Mouse (Mus musculus) myocyte (in vitro differentiated cells): ENCODE results near the gene Gm49320. TPM values are rescaled to one million over a fixed set of nuclear protein-coding genes. Genes with fewer than 3 reads are reported as not detected.
A peak's percentile ranks its signal among the peaks of the same experiment; 100 is the strongest.

ENCODE experiments used
- H3K27me3 ChIP-seq: one replicate; pipeline ENCODE4 v1.6.1; 2011; ENCODE audit not compliant: control insufficient read depth, insufficient read depth, insufficient read length
- H3K36me3 ChIP-seq: one replicate; pipeline ENCODE4 v1.6.1; 2011; ENCODE audit not compliant: control insufficient read depth, insufficient read depth
- H3K4me2 ChIP-seq: one replicate; pipeline ENCODE4 v1.6.1; 2011; ENCODE audit warnings: low read depth, control low read depth
- H3K4me3 ChIP-seq: one replicate; pipeline ENCODE4 v1.5.1; 2011; ENCODE audit warnings: mild to moderate bottlenecking, control low read depth, moderate library complexity
- H3K79me2 ChIP-seq: one replicate; pipeline ENCODE4 v1.6.1; 2011; ENCODE audit not compliant: control insufficient read depth, insufficient read depth
- H3ac ChIP-seq: one replicate; pipeline ENCODE4 v1.6.1; 2011; ENCODE audit not compliant: control insufficient read depth, insufficient read length
- CEBPB ChIP-seq: IDR thresholded peaks from 2 replicates; pipeline ENCODE4 v1.6.1; 2011; ENCODE audit warnings: mild to moderate bottlenecking, moderate library complexity; ENCODE audit not compliant: poor library complexity, insufficient read depth, severe bottlenecking
- E2F4 ChIP-seq: IDR thresholded peaks from one replicate; pipeline ENCODE4 v1.6.1; 2011; ENCODE audit warnings: mild to moderate bottlenecking, control low read depth, moderate library complexity; ENCODE audit not compliant: insufficient read depth
- MAX ChIP-seq: IDR thresholded peaks from one replicate; pipeline ENCODE4 v1.6.1; 2011; ENCODE audit warnings: low read depth, mild to moderate bottlenecking, control low read depth
- MYOD1 ChIP-seq, 3 experiments: IDR thresholded peaks; one replicate each; pipeline ENCODE4 v1.6.1; 2011; ENCODE audit warnings: control low read depth in 2 of 3, low read depth in 2 of 3, mild to moderate bottlenecking in 2 of 3, moderate library complexity in 1 of 3; ENCODE audit not compliant: insufficient read length in 2 of 3, control insufficient read depth in 1 of 3
- MYOG ChIP-seq, 3 experiments: IDR thresholded peaks; one replicate each; pipeline ENCODE4 v1.6.1; 2011; ENCODE audit warnings: control low read depth in 2 of 3, low read depth in 2 of 3, mild to moderate bottlenecking in 2 of 3; ENCODE audit not compliant: insufficient read length in 2 of 3, control insufficient read depth in 1 of 3, insufficient read depth in 1 of 3
- POLR2A ChIP-seq: IDR thresholded peaks from one replicate; pipeline ENCODE4 v1.6.1; 2011; ENCODE audit warnings: low read depth, mild to moderate bottlenecking, control low read depth, moderate library complexity; ENCODE audit not compliant: insufficient read length
- POLR2AphosphoS2 ChIP-seq: IDR thresholded peaks from one replicate; pipeline ENCODE4 v1.6.1; 2011; ENCODE audit warnings: low read depth, control low read depth; ENCODE audit not compliant: insufficient read length
- REST ChIP-seq: IDR thresholded peaks from one replicate; pipeline ENCODE4 v1.6.1; 2011; ENCODE audit warnings: mild to moderate bottlenecking, control low read depth, moderate library complexity; ENCODE audit not compliant: insufficient read depth, insufficient read length
- SRF ChIP-seq: IDR thresholded peaks from one replicate; pipeline ENCODE4 v1.6.1; 2011; ENCODE audit warnings: low read depth; ENCODE audit not compliant: control insufficient read depth, insufficient read length
- TCF12 ChIP-seq: IDR thresholded peaks from one replicate; pipeline ENCODE4 v1.6.1; 2011; ENCODE audit warnings: mild to moderate bottlenecking, control low read depth; ENCODE audit not compliant: poor library complexity, insufficient read depth, severe bottlenecking
- TCF3 ChIP-seq: IDR thresholded peaks from one replicate; pipeline ENCODE4 v1.6.1; 2011; ENCODE audit warnings: low read depth, control low read depth; ENCODE audit not compliant: insufficient read length
- USF1 ChIP-seq: IDR thresholded peaks from one replicate; pipeline ENCODE4 v1.6.1; 2011; ENCODE audit warnings: low read depth, mild to moderate bottlenecking, control low read depth, moderate library complexity
- polyA plus RNA-seq: library from polyadenylated mRNA; unstranded; fragments of >200 nt; fragmentation: generic; extraction: Trizol; gene quantifications from one replicate; pipeline ENCODE4 v1.2.1, GENCODE M21; 2012; ENCODE audit warnings: missing spikeins

Gm49320 gene
- polyA plus RNA-seq, 1 experiment: 0.36 TPM

- no peak overlapping the region for H3ac ChIP-seq
- no peak overlapping the region for H3K4me2 ChIP-seq
- H3K36me3 ChIP-seq: peaks cover 38% of the 10 kb centered on the region
- no peaks in the 10 kb centered on the region for H3K79me2 ChIP-seq
- no peak overlapping the region for H3K4me3 ChIP-seq
- no peak for TF ChIP-seq CEBPB
- TF ChIP-seq TCF3: no peak
- TF ChIP-seq MYOG (IDR thresholded peaks at IDR 0.05; ENCODE audit: control insufficient read depth in 1 of 3, insufficient read depth in 1 of 3, insufficient read length in 2 of 3, low read depth in 2 of 3): no peak
- no peak for TF ChIP-seq TCF12
- no peak for TF ChIP-seq POLR2AphosphoS2
- no peak for TF ChIP-seq REST
- no peak for TF ChIP-seq E2F4
- TF ChIP-seq USF1: no peak
- no peak for TF ChIP-seq MAX
- no peak for TF ChIP-seq SRF
- TF ChIP-seq MYOD1 (IDR thresholded peaks at IDR 0.05; ENCODE audit: control insufficient read depth in 1 of 3, insufficient read length in 2 of 3, low read depth in 2 of 3): no peak
- no peak for TF ChIP-seq POLR2A
- no peaks in the 10 kb centered on the region for H3K27me3 ChIP-seq
These were observed 26.7 kb downstream of the Gm49320 start for GRCm38 (mm10) chr8:4265160-4265914.

DNA sequence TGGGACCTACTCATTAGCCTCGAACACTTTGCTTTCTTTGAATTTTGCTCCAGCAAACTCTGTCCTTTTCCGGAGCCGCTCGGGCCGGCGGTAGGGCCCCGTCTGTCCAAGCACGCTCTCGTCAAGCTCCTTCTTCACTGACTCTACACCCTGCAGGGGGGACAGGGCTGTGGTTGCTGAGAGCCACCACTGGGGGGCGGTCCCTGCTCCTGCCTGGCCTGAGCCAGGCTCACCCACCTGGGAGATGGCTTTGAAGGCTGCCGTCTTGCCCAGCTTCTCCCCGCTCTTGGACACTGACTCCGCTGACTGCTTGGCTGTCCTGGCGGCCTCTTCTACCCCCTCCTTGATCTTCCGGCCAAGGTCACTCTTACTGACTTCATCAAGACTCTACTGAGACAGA lies 29.0 kb downstream of the Gm49320 start:
- H3K79me2 ChIP-seq: no peaks in the 10 kb centered on the region
- no peak overlapping the region for H3K4me2 ChIP-seq
- no peak overlapping the region for H3K4me3 ChIP-seq
- no peak overlapping the region for H3ac ChIP-seq
- no peaks in the 10 kb centered on the region for H3K27me3 ChIP-seq
- peaks cover 39% of the 10 kb centered on the region for H3K36me3 ChIP-seq
- no peak for TF ChIP-seq POLR2AphosphoS2
- TF ChIP-seq USF1: no peak

DNA sequence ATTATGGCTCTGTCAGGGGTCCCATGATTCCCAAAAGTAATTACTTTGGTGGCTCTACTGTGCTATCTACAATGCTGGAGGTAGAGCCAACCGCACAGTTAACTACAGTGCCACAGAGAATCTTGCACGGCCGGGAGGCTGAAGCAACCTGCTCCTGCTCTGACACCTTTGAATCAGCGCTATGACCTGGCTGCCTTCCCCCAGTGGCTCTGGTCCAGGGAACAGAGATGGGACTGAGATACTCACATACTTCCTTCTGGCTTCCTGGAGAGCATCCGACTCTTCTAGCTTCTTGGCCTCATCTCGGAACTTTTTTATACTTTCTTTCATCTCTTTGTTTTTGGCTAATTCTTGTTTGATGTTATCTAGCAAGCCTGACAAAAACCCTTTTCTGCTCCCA lies 30.9 kb downstream of the Gm49320 start:
- H3ac ChIP-seq: no peak overlapping the region
- TF ChIP-seq E2F4: no peak
- TF ChIP-seq USF1: no peak
- no peak for TF ChIP-seq MAX
- TF ChIP-seq TCF12: no peak
- TF ChIP-seq SRF: no peak
- no peak for TF ChIP-seq MYOG (IDR thresholded peaks at IDR 0.05; ENCODE audit: control insufficient read depth in 1 of 3, insufficient read depth in 1 of 3, insufficient read length in 2 of 3, low read depth in 2 of 3)
- TF ChIP-seq POLR2AphosphoS2: no peak
- no peak for TF ChIP-seq TCF3
- no peak for TF ChIP-seq MYOD1 (IDR thresholded peaks at IDR 0.05; ENCODE audit: control insufficient read depth in 1 of 3, insufficient read length in 2 of 3, low read depth in 2 of 3)
- TF ChIP-seq REST: no peak
- no peak for TF ChIP-seq POLR2A
- TF ChIP-seq CEBPB: no peak
- peaks cover 32% of the 10 kb centered on the region for H3K36me3 ChIP-seq
- H3K79me2 ChIP-seq: peaks cover 6% of the 10 kb centered on the region
- H3K4me2 ChIP-seq: no peak overlapping the region
- no peaks in the 10 kb centered on the region for H3K27me3 ChIP-seq
- H3K4me3 ChIP-seq: no peak overlapping the region

GRCm38 (mm10) chr8:4275275-4276110 lies 36.8 kb downstream of the Gm49320 start, which contains the start of gene Timm44:
Timm44 (minus strand) TSS chr8:4275913.
- TF ChIP-seq TCF12 (no peak), TCF3 (no peak), MYOG (IDR thresholded peaks at IDR 0.05; ENCODE audit: control insufficient read depth in 1 of 3, insufficient read depth in 1 of 3, insufficient read length in 2 of 3, low read depth in 2 of 3) (peak in 1 of 3 experiments; percentile 23), MAX (no peak), REST (peak; percentile 13), SRF (peak; percentile 83), MYOD1 (IDR thresholded peaks at IDR 0.05; ENCODE audit: control insufficient read depth in 1 of 3, insufficient read length in 2 of 3, low read depth in 2 of 3) (no peak), POLR2A (peak; percentile 90), POLR2AphosphoS2 (peak; percentile 93), E2F4 (no peak), USF1 (peak; percentile 80)
- Histone ChIP-seq H3K79me2 (peaks cover 16% of the 10 kb centered on the region), H3K36me3 (peaks cover 7% of the 10 kb centered on the region), H3ac (peak within 1 kb of the TSS; percentile 10), H3K4me2 (peak within 1 kb of the TSS; percentile 92), H3K4me3 (peak within 1 kb of the TSS; percentile 57), H3K27me3 (no peaks in the 10 kb centered on the region)

GRCm38 (mm10) chr8:4276111-4276465 lies 37.4 kb downstream of the Gm49320 start:
- TF ChIP-seq POLR2A (no peak), MYOG (IDR thresholded peaks at IDR 0.05; ENCODE audit: control insufficient read depth in 1 of 3, insufficient read depth in 1 of 3, insufficient read length in 2 of 3, low read depth in 2 of 3) (no peak)
- Histone ChIP-seq H3K79me2 (peaks cover 16% of the 10 kb centered on the region), H3K36me3 (peaks cover 7% of the 10 kb centered on the region), H3K27me3 (no peaks in the 10 kb centered on the region), H3ac (peak overlapping the region; percentile 10), H3K4me2 (peak overlapping the region; percentile 82), H3K4me3 (peak overlapping the region; percentile 57)
